Mouse (Mus musculus) urinary bladder, postnatal 36 days (tissue): ENCODE results near the gene 1700025B11Rik.
"Not testable (repeated sequence)": the region's sequence is repeated elsewhere in the genome, so short reads cannot be mapped to it uniquely, and the experiment has no call there.

Source experiments
- DNase-seq, 2 experiments: peaks; one replicate each; pipeline ENCODE4 v3.0.0; 2022; ENCODE audit warnings: low spot score in 2 of 2, mixed read lengths in 1 of 2

1700025B11Rik gene

GRCm38 (mm10) chr15:77561792-77562191, at the start of gene 1700025B11Rik:
TSS of gene 1700025B11Rik (minus strand) at chr15:77561892.
- DNase-seq: no peak

GRCm38 (mm10) chr15:77606069-77606468, 44.4 kb upstream of the 1700025B11Rik start:
- DNase-seq: no peak

GRCm38 (mm10) chr15:77598958-77599357, 37.3 kb upstream of the 1700025B11Rik start, which contains the start of gene Gm36245:
TSS of gene Gm36245 (plus strand) at chr15:77599258.
- DNase-seq: no peak

GRCm38 (mm10) chr15:77598429-77598828, 36.7 kb upstream of the 1700025B11Rik start:
- no peak for DNase-seq

DNA sequence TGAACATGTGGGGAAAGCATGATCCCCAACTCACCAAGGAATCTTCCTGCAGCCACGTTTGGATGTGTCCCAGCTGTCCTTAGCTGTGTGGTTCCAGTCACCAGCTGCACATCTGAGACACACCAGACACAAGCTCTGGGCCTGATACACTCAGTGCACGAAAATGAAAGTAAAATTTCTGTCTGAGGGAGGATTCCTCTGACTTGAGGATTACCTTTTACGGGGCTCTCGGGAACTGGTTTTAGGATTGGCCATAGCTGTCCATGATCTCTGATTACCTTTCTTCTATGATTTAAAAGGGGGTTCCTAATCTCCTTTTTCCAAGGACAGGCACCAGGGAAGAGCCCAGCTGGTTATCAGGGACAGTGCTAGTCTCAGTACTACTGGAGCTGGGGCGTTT, 34.3 kb upstream of the 1700025B11Rik start, which contains the start of gene Apol10b:
Gene Apol10b, minus strand, starts transcription at position 165 of the 400 bp plus-strand sequence.
- no peak for DNase-seq

GRCm38 (mm10) chr15:77593557-77593956, 31.9 kb upstream of the 1700025B11Rik start:
- DNase-seq: no peak

GRCm38 (mm10) chr15:77590881-77591280, 29.2 kb upstream of the 1700025B11Rik start:
- DNase-seq: no peak

GRCm38 (mm10) chr15:77588981-77589380, 27.3 kb upstream of the 1700025B11Rik start:
- no peak for DNase-seq

- no peak for DNase-seq
Observed at GRCm38 (mm10) chr15:77587026-77587425, 25.3 kb upstream of the 1700025B11Rik start.

GRCm38 (mm10) chr15:77581681-77582080, 20.0 kb upstream of the 1700025B11Rik start:
- DNase-seq: peak in 1 of 2 experiments; percentile 24

- DNase-seq: no peak
Observed at GRCm38 (mm10) chr15:77579311-77579710, 17.6 kb upstream of the 1700025B11Rik start.

DNA sequence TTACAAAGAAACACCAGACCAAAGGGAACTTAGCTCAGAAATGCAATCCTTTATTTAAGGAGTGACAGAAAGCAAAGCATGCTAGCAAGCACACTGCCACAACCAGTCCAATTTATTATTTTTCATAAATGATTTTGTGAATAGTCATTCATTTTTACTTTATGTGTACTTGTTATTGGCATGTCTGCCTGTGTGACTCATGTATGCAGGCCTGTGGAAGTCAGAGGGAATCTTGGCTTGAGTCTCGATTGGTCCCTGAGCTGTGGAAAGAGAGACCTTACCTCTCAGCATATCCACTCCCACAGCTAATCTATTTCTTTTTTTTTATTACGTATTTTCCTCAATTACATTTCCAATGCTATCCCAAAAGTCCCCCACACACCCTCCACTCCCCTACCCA, 17.1 kb upstream of the 1700025B11Rik start:
- DNase-seq: no peak

GRCm38 (mm10) chr15:77563219-77563618, 1.5 kb upstream of the 1700025B11Rik start:
- no peak for DNase-seq

DNA sequence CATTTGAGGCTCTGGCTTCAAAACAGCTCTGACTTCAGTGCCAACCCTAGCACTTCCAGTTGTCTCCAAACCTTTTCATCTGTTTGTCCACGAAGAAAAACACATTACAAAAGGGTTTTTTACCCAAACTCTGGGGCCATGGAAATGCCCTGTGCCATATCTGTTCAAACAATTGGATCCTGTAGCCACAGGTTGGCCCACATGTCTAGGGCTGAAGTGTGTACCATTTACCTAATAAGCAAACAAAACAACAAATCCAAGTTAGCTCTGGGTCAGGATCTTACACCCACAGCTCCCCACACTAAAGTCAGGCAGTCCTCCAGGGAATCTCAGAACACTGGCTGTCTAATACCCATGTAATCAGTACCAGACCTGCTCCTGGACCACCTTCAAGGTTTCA, 22.5 kb downstream of the 1700025B11Rik start:
- DNase-seq: not testable (repeated sequence)

DNA sequence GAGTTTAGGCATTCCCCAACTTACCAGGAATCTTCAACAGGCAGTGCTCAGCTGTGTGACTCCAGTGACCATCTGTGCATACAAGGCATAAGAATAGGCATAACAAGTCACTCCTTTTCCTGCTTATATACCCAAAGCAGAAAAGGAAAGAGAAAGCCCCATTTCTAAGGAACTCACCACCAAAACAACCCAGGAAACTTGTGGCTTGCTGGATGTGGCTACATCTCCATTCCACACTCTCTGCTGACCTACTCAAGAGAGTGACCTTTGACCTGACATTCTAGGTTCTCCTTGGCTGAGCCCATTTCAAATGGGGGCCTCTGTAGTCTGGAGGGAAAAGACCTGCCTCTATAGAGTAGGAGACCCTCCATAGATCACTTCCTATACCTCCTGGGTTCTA, 28.5 kb downstream of the 1700025B11Rik start, which contains the start of gene Apol7c:
Gene Apol7c, minus strand, starts transcription at position 101 of the 400 bp plus-strand sequence.
- DNase-seq: no peak

GRCm38 (mm10) chr15:77523186-77523843, 38.4 kb downstream of the 1700025B11Rik start:
- DNase-seq: peak; percentile 41 to 51

DNA sequence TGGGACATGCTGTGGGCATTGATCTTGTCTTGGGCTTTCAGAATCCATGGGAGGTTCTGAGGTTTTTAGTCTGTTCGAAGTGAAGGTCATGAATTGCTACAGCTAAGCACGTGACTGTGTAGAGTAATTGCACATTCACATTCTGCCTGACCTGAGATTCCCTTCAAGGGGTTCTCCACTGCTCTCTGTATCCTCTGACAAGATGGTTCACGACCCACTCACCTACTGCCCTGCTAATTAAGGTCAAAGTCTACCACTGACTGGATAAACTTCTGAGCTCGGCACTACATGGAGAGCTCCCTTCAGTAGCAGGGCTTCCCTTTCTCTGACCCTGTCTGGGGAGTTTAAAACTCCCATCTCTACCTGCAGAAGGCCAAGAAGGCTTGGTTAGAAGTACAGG, 41.1 kb downstream of the 1700025B11Rik start:
- not testable (repeated sequence) for DNase-seq
